Mouse (Mus musculus): ENCODE results near the gene Poc5. TPM values are rescaled to one million over a fixed set of nuclear protein-coding genes. Genes with fewer than 3 reads are reported as not detected.

Gene Poc5
- total RNA-seq (2023), result 10 to 100 TPM; 13.8 to 17.1 TPM

DNA sequence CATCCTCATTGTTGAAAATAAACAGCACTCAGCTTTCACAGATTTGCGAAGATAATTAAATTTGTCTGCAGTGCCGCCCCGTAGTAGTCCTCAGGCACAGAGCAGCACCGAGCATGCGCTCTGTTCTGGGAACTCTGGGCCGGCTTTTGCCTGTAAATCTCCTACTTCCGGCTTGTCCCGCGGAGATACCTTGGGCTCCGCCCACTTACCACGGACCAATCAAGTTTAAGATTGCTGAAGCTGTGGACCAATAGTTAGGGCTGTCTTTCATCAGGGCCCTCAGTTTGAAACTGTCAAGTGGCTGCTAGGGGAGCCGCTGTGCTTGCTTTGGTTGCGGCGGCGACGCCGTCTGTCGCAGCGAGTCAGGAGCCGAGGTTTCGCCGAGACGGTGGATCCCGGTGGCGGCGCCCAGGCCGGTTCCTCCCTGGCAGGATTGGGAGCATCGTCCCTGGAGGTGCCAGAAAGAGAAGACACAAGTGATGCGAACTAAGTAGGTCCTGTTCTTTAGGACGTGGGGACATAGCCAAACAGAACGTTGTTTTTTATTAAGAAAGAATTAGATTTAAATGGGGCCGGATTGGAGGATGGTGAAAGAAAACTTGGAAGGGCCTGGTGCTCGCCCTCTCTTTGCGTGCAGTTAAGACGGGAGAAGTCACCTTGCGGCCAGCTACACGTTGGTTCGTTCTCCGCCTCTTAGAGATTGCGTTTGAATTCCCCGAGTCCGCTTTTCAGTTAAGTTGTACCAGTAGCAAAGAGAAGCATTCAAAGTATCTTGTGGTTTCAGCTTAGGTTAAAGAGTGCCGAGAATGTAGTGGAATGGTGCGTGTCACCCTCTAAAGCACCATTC lies at the start of gene Poc5:
TSS of gene Poc5 (plus strand) at position 253 of the 847 bp plus-strand sequence.

Other genes starting within 250 kb of the Poc5 start
- gene Ankdd1b, start 82.9 kb downstream of the Poc5 start, total RNA-seq (2023), result under 1 TPM in 1 of 2 experiments, not detected in 1; 0.13 TPM
- not detected for gene Gm17622, start 102.4 kb downstream of the Poc5 start, total RNA-seq (2023)
- gene Polk, start 154.3 kb downstream of the Poc5 start, total RNA-seq (2023), result 1 to 10 TPM; 5.3 to 5.6 TPM
- gene Col4a3bp, start 154.3 kb downstream of the Poc5 start, total RNA-seq (2023), result 10 to 100 TPM; 65.6 to 66.1 TPM

Data from neutrophil, adult 83 days (primary cell).